Mouse (Mus musculus) liver, embryonic 11.5 days (tissue): ENCODE results near the gene Stx5a. TPM values are rescaled to one million over a fixed set of nuclear protein-coding genes. Genes with fewer than 3 reads are reported as not detected.

Experiments
- ATAC-seq: fragments of 200-750 bp; cut with Nextera tagmentation; replicated peaks from 2 replicates; pipeline ENCODE4 v1.8.0; 2017; ENCODE audit warnings: moderate number of reproducible peaks, mild to moderate bottlenecking, moderate TSS enrichment, moderate library complexity; ENCODE audit not compliant: low FRiP score
- DNase-seq: peaks from one replicate; pipeline ENCODE4 v3.0.0-alpha.2; 2017; ENCODE audit warnings: low spot score
- H3K27ac ChIP-seq: fragments of 300-500 bp; sonication (generic); 2 replicates; pipeline ENCODE4 v1.5.1; 2014; ENCODE audit warnings: mild to moderate bottlenecking, low read depth, low read length, control low read depth
- H3K27me3 ChIP-seq: fragments of 300-500 bp; sonication (generic); replicated peaks from 2 replicates; pipeline ENCODE4 v1.6.1; 2014; ENCODE audit warnings: low read length, mixed read lengths; ENCODE audit not compliant: control insufficient read depth, insufficient read depth
- H3K36me3 ChIP-seq: fragments of 300-500 bp; sonication (generic); 2 replicates; pipeline ENCODE4 v1.6.1; 2014; ENCODE audit warnings: mild to moderate bottlenecking, low read length, moderate library complexity, mixed read lengths; ENCODE audit not compliant: control insufficient read depth, insufficient read depth
- H3K4me1 ChIP-seq: fragments of 300-500 bp; sonication (generic); replicated peaks from 2 replicates; pipeline ENCODE4 v1.6.1; 2014; ENCODE audit warnings: low read length, mixed read lengths; ENCODE audit not compliant: control insufficient read depth, insufficient read depth
- H3K4me2 ChIP-seq: fragments of 300-500 bp; sonication (generic); 2 replicates; pipeline ENCODE4 v1.6.1; 2014; ENCODE audit warnings: mild to moderate bottlenecking, control low read depth, moderate library complexity
- H3K4me3 ChIP-seq: fragments of 300-500 bp; sonication (generic); 2 replicates; pipeline ENCODE4 v1.5.1; 2014; ENCODE audit warnings: low read depth, low read length, control low read depth
- H3K9ac ChIP-seq: fragments of 300-500 bp; sonication (generic); 2 replicates; pipeline ENCODE4 v1.6.1; 2014; ENCODE audit warnings: low read depth, low read length, control low read depth
- H3K9me3 ChIP-seq: fragments of 300-500 bp; sonication (generic); 2 replicates; pipeline ENCODE4 v1.6.1; 2016; ENCODE audit warnings: low read length, inconsistent platforms, mixed read lengths; ENCODE audit not compliant: control insufficient read depth
- WGBS: fragments of 180-500 bp; shearing (Covaris S2); extraction: QIAGEN DNeasy Blood & Tissue Kit; methylation state at CpG from one replicate; pipeline ENCODE4 v1.1.7; 2014; 5-methylcytosine and 5-hydroxymethylcytosine counted together
- polyA plus RNA-seq: library from polyadenylated mRNA; unstranded; fragments of >200 nt; fragmentation: Nextera tagmentation; extraction: Ambion mirVana; gene quantifications from 2 replicates; pipeline ENCODE4 v1.2.1, GENCODE M21; 2014

Gene Stx5a
- polyA plus RNA-seq, 1 experiment from 2014 or later: 73.1 TPM

DNA sequence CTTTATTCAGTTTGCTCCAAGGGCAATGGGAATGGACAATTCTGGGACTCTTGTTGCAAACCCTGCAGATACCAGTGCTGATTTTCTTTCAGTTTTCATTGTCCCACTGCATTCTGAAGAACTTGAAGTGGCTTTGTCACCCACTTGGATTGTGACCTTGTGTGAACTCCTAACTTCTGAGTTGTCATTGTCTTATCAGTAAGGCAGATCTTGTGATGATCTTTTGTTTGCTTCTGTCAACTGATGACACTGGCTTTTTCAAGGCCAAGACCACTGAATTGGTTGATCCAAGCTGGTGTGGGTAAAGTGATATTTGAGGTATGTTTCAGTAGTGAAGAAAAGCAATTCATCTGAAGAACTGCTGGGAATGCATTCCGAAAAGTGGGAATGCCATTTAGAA is 4.2 kb downstream of the Stx5a start:
- Histone ChIP-seq H3K4me3 (no peak overlapping the region), H3K27ac (no peak overlapping the region), H3K4me2 (no peak overlapping the region), H3K4me1 (peaks cover 11% of the 10 kb centered on the region), H3K36me3 (peaks cover 40% of the 10 kb centered on the region), H3K9ac (no peak overlapping the region), H3K27me3 (no peaks in the 10 kb centered on the region), H3K9me3 (no peaks in the 10 kb centered on the region)
- ATAC-seq: no peak
- no peak for DNase-seq
- WGBS: 91% methylated on average over 1 of the region's 1 CpGs

DNA sequence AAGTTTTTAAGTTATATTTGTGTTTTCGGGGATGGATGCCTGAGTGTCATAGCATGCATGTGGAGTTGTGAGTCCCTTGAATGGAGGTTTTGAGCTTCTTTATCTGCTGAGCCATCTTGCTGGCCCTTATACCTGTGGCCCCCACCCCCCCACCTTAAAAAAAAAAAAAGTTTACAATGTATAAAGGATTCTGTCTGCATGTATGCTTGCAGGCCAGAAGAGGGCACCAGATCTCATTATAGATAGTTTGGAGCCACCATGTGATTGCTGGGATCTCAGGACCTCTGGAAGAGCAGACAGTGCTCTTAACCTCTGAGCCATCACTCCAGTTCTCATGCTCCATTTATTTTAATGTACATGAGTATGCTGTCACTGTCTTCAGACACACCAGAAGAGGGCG is 6.2 kb downstream of the Stx5a start:
- DNase-seq (no peak), ATAC-seq (no peak)
- H3K4me1 ChIP-seq: peaks cover 7% of the 10 kb centered on the region; the same call in 1 of the 2 replicates
- no peak overlapping the region for H3K27ac ChIP-seq
- H3K4me2 ChIP-seq: no peak overlapping the region
- H3K9me3 ChIP-seq: no peaks in the 10 kb centered on the region
- H3K36me3 ChIP-seq: peaks cover 47% of the 10 kb centered on the region
- H3K4me3 ChIP-seq: no peak overlapping the region
- no peaks in the 10 kb centered on the region for H3K27me3 ChIP-seq
- WGBS: 68% methylated on average over 2 of the region's 2 CpGs
- no peak overlapping the region for H3K9ac ChIP-seq

DNA sequence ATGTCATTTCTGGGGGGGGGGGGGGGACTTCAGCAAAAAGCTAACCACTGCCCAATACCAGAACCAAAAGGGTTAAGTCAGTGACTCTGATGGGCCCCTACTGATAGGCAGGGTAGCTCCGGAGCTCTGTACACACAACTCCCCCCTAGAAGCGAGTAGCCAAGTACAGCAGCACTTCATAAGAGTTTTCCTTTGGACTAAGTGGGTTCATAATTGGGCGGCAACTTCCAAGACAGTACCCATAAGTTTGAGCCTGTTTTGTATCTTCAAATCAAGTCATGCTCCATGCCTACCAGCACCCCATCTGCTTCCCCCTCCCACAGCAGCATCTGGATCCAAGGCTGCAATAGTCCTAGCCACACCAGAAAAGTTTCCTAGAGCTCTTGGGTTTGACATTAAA is 14.4 kb downstream of the Stx5a start:
- H3K9ac ChIP-seq: peak overlapping the region; percentile 93
- H3K4me2 ChIP-seq: peak overlapping the region; percentile 85
- H3K27ac ChIP-seq: no peak overlapping the region

GRCm38 (mm10) chr19:8756635-8757387 is 15.6 kb downstream of the Stx5a start, which contains the start of gene Nxf1:
Gene Nxf1 (plus strand): TSS chr19:8757073.
- Histone ChIP-seq H3K36me3 (peaks cover 15% of the 10 kb centered on the region), H3K9me3 (no peaks in the 10 kb centered on the region), H3K4me2 (peak within 1 kb of the TSS; percentile 85), H3K27ac (peak within 1 kb of the TSS; percentile 93), H3K4me1 (peaks cover 18% of the 10 kb centered on the region), H3K4me3 (peak within 1 kb of the TSS; percentile 89), H3K27me3 (no peaks in the 10 kb centered on the region), H3K9ac (peak within 1 kb of the TSS; percentile 93)
- DNase-seq (peak; percentile 90), ATAC-seq (peak; percentile 85)
- under 1% methylated on average over 75 of the region's 75 CpGs for WGBS

More for the DNA sequence above, 14.4 kb downstream of the Stx5a start:
- H3K4me3 ChIP-seq: peak overlapping the region; percentile 89
- 43% methylated on average over 3 of the region's 3 CpGs for WGBS
- peaks cover 22% of the 10 kb centered on the region for H3K36me3 ChIP-seq
- no peaks in the 10 kb centered on the region for H3K27me3 ChIP-seq
- H3K4me1 ChIP-seq: peaks cover 18% of the 10 kb centered on the region
- DNase-seq: no peak
- ATAC-seq: no peak
- no peaks in the 10 kb centered on the region for H3K9me3 ChIP-seq

- ATAC-seq (no peak; the same call in 1 of the 2 replicates), DNase-seq (no peak)
- peak overlapping the region; percentile 93 for H3K9ac ChIP-seq
- peaks cover 18% of the 10 kb centered on the region for H3K36me3 ChIP-seq
- no peaks in the 10 kb centered on the region for H3K9me3 ChIP-seq
- peak overlapping the region; percentile 93 for H3K27ac ChIP-seq
- H3K4me2 ChIP-seq: peak overlapping the region; percentile 85
- WGBS: 5% methylated on average over 14 of the region's 14 CpGs
- H3K4me3 ChIP-seq: peak overlapping the region; percentile 89
- no peaks in the 10 kb centered on the region for H3K27me3 ChIP-seq
- peaks cover 18% of the 10 kb centered on the region for H3K4me1 ChIP-seq
Measured at GRCm38 (mm10) chr19:8757471-8757998, 16.3 kb downstream of the Stx5a start.

- Histone ChIP-seq H3K27ac (peak overlapping the region; percentile 53), H3K4me3 (peak overlapping the region; percentile 89), H3K9ac (peak overlapping the region; percentile 64), H3K4me1 (peaks cover 18% of the 10 kb centered on the region), H3K9me3 (no peaks in the 10 kb centered on the region), H3K36me3 (peaks cover 23% of the 10 kb centered on the region), H3K4me2 (peak overlapping the region; percentile 85), H3K27me3 (no peaks in the 10 kb centered on the region)
- 46% methylated on average over 2 of the region's 2 CpGs for whole genome bisulfite sequencing
- DNase-seq (no peak), ATAC-seq (no peak)
Measured at GRCm38 (mm10) chr19:8758899-8759298, 17.7 kb downstream of the Stx5a start.

DNA sequence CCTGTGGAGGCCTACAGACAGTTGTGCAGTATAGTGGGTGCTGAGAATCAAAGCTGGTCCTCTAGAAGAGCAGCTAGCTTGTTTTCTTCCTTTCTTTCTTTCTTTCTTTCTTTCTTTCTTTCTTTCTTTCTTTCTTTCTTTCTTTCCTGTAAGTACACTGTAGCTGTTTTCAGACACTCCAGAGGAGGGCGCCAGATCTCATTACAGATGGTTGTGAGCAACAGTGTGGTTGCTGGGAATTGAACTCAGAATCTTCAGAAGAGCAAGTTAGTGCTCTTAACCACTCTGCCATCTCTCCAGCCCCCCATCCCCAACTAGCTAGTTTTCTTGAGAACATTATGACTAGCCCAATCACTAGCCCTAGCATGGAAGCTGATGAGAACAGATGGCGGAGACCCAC is 19.5 kb downstream of the Stx5a start:
- no peaks in the 10 kb centered on the region; the same call in 1 of the 2 replicates for H3K9me3 ChIP-seq
- ATAC-seq (no peak), DNase-seq (no peak)
- H3K9ac ChIP-seq: no peak overlapping the region
- H3K4me2 ChIP-seq: no peak overlapping the region
- H3K36me3 ChIP-seq: peaks cover 33% of the 10 kb centered on the region
- no peak overlapping the region for H3K27ac ChIP-seq
- no peak overlapping the region for H3K4me3 ChIP-seq
- WGBS: 88% methylated on average over 2 of the region's 2 CpGs
- H3K27me3 ChIP-seq: no peaks in the 10 kb centered on the region
- H3K4me1 ChIP-seq: peaks cover 12% of the 10 kb centered on the region

DNA sequence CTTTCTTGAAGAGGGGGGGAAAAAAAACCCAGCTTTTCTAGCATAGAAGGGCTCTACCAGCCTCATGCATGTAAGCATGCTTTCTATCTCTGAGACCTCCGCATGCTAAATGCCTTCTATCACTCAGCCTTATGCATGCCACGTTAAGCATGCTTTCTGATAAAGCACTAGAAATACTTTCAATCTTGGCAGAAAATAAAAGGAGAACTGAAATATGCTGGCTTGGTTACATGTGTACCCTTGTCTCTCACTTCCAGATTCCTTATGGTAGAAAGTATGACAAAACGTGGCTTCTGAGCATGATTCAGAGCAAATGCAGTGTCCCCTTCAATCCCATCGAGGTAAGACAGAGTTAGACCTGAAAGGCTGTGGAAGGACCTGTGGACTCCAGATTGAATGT is 22.1 kb downstream of the Stx5a start:
- no peaks in the 10 kb centered on the region; the same call in 1 of the 2 replicates for H3K9me3 ChIP-seq
- no peak overlapping the region for H3K4me3 ChIP-seq
- no peak overlapping the region for H3K27ac ChIP-seq
- peaks cover 10% of the 10 kb centered on the region for H3K4me1 ChIP-seq
- no peak overlapping the region for H3K9ac ChIP-seq
- no peak overlapping the region for H3K4me2 ChIP-seq
- DNase-seq (no peak), ATAC-seq (no peak)
- 84% methylated on average over 4 of the region's 4 CpGs for WGBS
- no peaks in the 10 kb centered on the region for H3K27me3 ChIP-seq
- H3K36me3 ChIP-seq: peaks cover 56% of the 10 kb centered on the region

DNA sequence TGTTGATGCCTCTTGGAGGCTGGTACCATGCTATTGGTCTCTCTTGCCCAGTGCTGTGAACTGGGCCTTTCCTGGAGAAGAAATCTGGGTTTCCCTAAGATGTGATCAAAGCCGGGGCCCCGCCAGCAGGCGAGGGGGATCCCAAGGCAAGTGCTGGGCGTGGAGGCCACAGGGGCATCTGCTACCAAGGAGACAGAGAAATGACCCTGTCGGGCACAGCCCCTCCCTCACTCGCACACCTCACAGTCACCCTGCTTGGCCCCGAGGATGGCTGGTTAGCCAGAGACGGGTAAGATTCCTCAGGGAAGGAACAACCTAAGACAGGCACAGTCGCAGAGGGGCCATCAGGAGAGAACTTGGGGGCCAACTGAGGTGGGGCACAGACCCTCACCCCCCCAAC is 24.3 kb downstream of the Stx5a start:
- Histone ChIP-seq H3K9ac (no peak overlapping the region), H3K27ac (no peak overlapping the region), H3K4me3 (no peak overlapping the region), H3K4me2 (no peak overlapping the region), H3K9me3 (no peaks in the 10 kb centered on the region; the same call in 1 of the 2 replicates), H3K27me3 (no peaks in the 10 kb centered on the region), H3K4me1 (peaks cover 5% of the 10 kb centered on the region), H3K36me3 (peaks cover 68% of the 10 kb centered on the region)
- ATAC-seq (no peak), DNase-seq (no peak)
- 93% methylated on average over 9 of the region's 9 CpGs for WGBS
